Mouse (Mus musculus) heart, embryonic 13.5 days (tissue): ENCODE results near the gene H2afy. TPM values are rescaled to one million over a fixed set of nuclear protein-coding genes. Genes with fewer than 3 reads are reported as not detected.

ENCODE experiments used
- ATAC-seq: fragments of 200-750 bp; cut with Nextera tagmentation; 2 replicates; pipeline ENCODE4 v1.8.0; 2017; ENCODE audit warnings: moderate TSS enrichment; ENCODE audit not compliant: insufficient number of reproducible peaks, low FRiP score, low TSS enrichment; ENCODE audit errors: extremely low read depth
- H3K27ac ChIP-seq: fragments of 300-500 bp; sonication (generic); replicated peaks from 2 replicates; pipeline ENCODE4 v1.5.1; 2015; ENCODE audit warnings: moderate library complexity, mild to moderate bottlenecking, inconsistent platforms
- H3K27me3 ChIP-seq: fragments of 300-500 bp; sonication (generic); replicated peaks from 2 replicates; pipeline ENCODE4 v1.6.1; 2015; ENCODE audit warnings: mild to moderate bottlenecking, inconsistent platforms
- H3K36me3 ChIP-seq: fragments of 300-500 bp; sonication (generic); 2 replicates; pipeline ENCODE4 v1.6.1; 2015; ENCODE audit warnings: mild to moderate bottlenecking, inconsistent platforms
- H3K4me1 ChIP-seq: fragments of 300-500 bp; sonication (generic); 2 replicates; pipeline ENCODE4 v1.6.1; 2015; ENCODE audit warnings: inconsistent platforms
- H3K4me2 ChIP-seq: fragments of 300-500 bp; sonication (generic); 2 replicates; pipeline ENCODE4 v1.6.1; 2015; ENCODE audit warnings: inconsistent platforms, mild to moderate bottlenecking, moderate library complexity
- H3K4me3 ChIP-seq: fragments of 300-500 bp; sonication (generic); 2 replicates; pipeline ENCODE4 v1.5.1; 2015; ENCODE audit warnings: moderate library complexity, mild to moderate bottlenecking, inconsistent platforms
- H3K9ac ChIP-seq: fragments of 300-500 bp; sonication (generic); 2 replicates; pipeline ENCODE4 v1.6.1; 2015; ENCODE audit warnings: inconsistent platforms, mild to moderate bottlenecking, moderate library complexity
- H3K9me3 ChIP-seq: fragments of 300-500 bp; sonication (generic); 2 replicates; pipeline ENCODE4 v1.6.1; 2016; ENCODE audit warnings: inconsistent platforms
- WGBS: fragments of 180-500 bp; shearing (Covaris S2); methylation state at CpG from one replicate; pipeline ENCODE4 v1.1.7; 2015; ENCODE audit warnings: mixed read lengths; 5-methylcytosine and 5-hydroxymethylcytosine counted together
- polyA plus RNA-seq: library from polyadenylated mRNA; unstranded; fragments of >200 nt; fragmentation: Nextera tagmentation; extraction: Ambion mirVana; gene quantifications from 2 replicates; pipeline ENCODE4 v1.2.1, GENCODE M21; 2015

H2afy gene
- polyA plus RNA-seq, 1 experiment from 2014 or later = 124 TPM

GRCm38 (mm10) chr13:56129578-56129977 lies 6.6 kb downstream of the H2afy start:
- WGBS = 86% methylated on average over 3 of the region's 3 CpGs
- H3K36me3 ChIP-seq = peaks cover 52% of the 10 kb centered on the region

DNA sequence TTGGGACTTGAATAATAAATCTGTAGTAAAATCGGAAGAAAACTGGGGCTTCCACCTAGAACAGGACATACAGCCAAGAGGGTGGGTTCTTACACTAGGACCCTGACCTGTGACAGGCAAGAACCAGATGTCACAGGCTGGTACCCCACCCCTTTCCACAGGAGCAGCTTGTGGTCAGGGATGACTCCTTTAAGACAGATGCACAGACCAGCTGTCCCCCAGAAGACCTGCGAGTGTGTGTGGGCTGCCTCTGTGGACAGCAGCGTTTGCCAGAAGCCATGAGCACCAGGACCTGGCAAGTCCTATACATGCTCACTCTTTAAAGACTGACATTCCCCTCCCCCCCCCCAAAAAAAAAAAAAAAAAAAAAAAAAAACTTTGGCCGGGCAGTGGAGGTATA lies 7.1 kb downstream of the H2afy start:
- no peaks in the 10 kb centered on the region for H3K9me3 ChIP-seq
- peaks cover 36% of the 10 kb centered on the region for H3K4me1 ChIP-seq
- no peak overlapping the region for H3K27ac ChIP-seq
- no peak for ATAC-seq
- no peak overlapping the region for H3K4me3 ChIP-seq
- H3K36me3 ChIP-seq = peaks cover 58% of the 10 kb centered on the region
- H3K27me3 ChIP-seq = no peaks in the 10 kb centered on the region
- H3K9ac ChIP-seq = no peak overlapping the region
- 90% methylated on average over 4 of the region's 4 CpGs for WGBS
- H3K4me2 ChIP-seq = no peak overlapping the region

More at GRCm38 (mm10) chr13:56129578-56129977, 6.6 kb downstream of the H2afy start:
- H3K9ac ChIP-seq = no peak overlapping the region
- H3K4me2 ChIP-seq = no peak overlapping the region
- H3K4me3 ChIP-seq = no peak overlapping the region
- no peak overlapping the region for H3K27ac ChIP-seq
- no peak for ATAC-seq
- H3K9me3 ChIP-seq = no peaks in the 10 kb centered on the region
- peaks cover 41% of the 10 kb centered on the region for H3K4me1 ChIP-seq
- no peaks in the 10 kb centered on the region for H3K27me3 ChIP-seq

- H3K27me3 ChIP-seq = no peaks in the 10 kb centered on the region
- H3K9me3 ChIP-seq = no peaks in the 10 kb centered on the region
- peaks cover 4% of the 10 kb centered on the region for H3K4me1 ChIP-seq
- H3K4me2 ChIP-seq = no peak overlapping the region
- H3K9ac ChIP-seq = no peak overlapping the region
- H3K4me3 ChIP-seq = no peak overlapping the region
- H3K27ac ChIP-seq = no peak overlapping the region
- 90% methylated on average over 10 of the region's 10 CpGs for WGBS
- ATAC-seq = no peak
- H3K36me3 ChIP-seq = peaks cover 91% of the 10 kb centered on the region
Observed at GRCm38 (mm10) chr13:56125632-56126031, 10.5 kb downstream of the H2afy start.

- Histone ChIP-seq H3K4me1 (peaks cover 22% of the 10 kb centered on the region), H3K4me2 (no peak overlapping the region), H3K4me3 (no peak overlapping the region), H3K9ac (no peak overlapping the region), H3K27me3 (no peaks in the 10 kb centered on the region), H3K9me3 (no peaks in the 10 kb centered on the region), H3K36me3 (peaks cover 94% of the 10 kb centered on the region), H3K27ac (no peak overlapping the region)
- WGBS = 95% methylated on average over 5 of the region's 5 CpGs
- ATAC-seq = no peak
Observed at GRCm38 (mm10) chr13:56123075-56123474, 13.1 kb downstream of the H2afy start.

- peak overlapping the region; percentile 11; the same call in 1 of the 2 replicates for H3K4me3 ChIP-seq
- WGBS = 41% methylated on average over 9 of the region's 9 CpGs
- ATAC-seq = no peak
- H3K36me3 ChIP-seq = peaks cover 51% of the 10 kb centered on the region
- no peaks in the 10 kb centered on the region for H3K9me3 ChIP-seq
- peak overlapping the region; percentile 71 for H3K9ac ChIP-seq
- H3K27ac ChIP-seq = peak overlapping the region; percentile 92
- peak overlapping the region; percentile 53 for H3K4me2 ChIP-seq
- H3K27me3 ChIP-seq = no peaks in the 10 kb centered on the region
- H3K4me1 ChIP-seq = peaks cover 70% of the 10 kb centered on the region
Observed at GRCm38 (mm10) chr13:56117991-56118765, 18.0 kb downstream of the H2afy start.

GRCm38 (mm10) chr13:56115906-56116305 lies 20.3 kb downstream of the H2afy start:
- ATAC-seq = no peak
- WGBS = 24% methylated on average over 3 of the region's 3 CpGs
- H3K4me3 ChIP-seq = no peak overlapping the region
- no peaks in the 10 kb centered on the region for H3K27me3 ChIP-seq
- H3K4me2 ChIP-seq = peak overlapping the region; percentile 24
- H3K4me1 ChIP-seq = peaks cover 93% of the 10 kb centered on the region
- H3K36me3 ChIP-seq = peaks cover 29% of the 10 kb centered on the region
- peak overlapping the region; percentile 86 for H3K27ac ChIP-seq
- H3K9ac ChIP-seq = peak overlapping the region; percentile 62
- H3K9me3 ChIP-seq = no peaks in the 10 kb centered on the region

- H3K4me2 ChIP-seq = peak overlapping the region; percentile 24
- peaks cover 24% of the 10 kb centered on the region for H3K36me3 ChIP-seq
- no peak overlapping the region for H3K4me3 ChIP-seq
- 19% methylated on average over 9 of the region's 9 CpGs for WGBS
- H3K27ac ChIP-seq = peak overlapping the region; percentile 86
- no peaks in the 10 kb centered on the region for H3K9me3 ChIP-seq
- ATAC-seq = no peak; the same call in 1 of the 2 replicates
- peak overlapping the region; percentile 62 for H3K9ac ChIP-seq
- H3K27me3 ChIP-seq = no peaks in the 10 kb centered on the region
- H3K4me1 ChIP-seq = peaks cover 98% of the 10 kb centered on the region
Observed at GRCm38 (mm10) chr13:56115386-56115785, 20.8 kb downstream of the H2afy start.

- H3K36me3 ChIP-seq = peaks cover 6% of the 10 kb centered on the region; the same call in 1 of the 2 replicates
- H3K9ac ChIP-seq = peak overlapping the region; percentile 62
- ATAC-seq = 0 out of 2 replicates have a peak, but pooled peaks have one; percentile 21
- 48% methylated on average over 19 of the region's 19 CpGs for WGBS
- no peaks in the 10 kb centered on the region for H3K27me3 ChIP-seq
- peak overlapping the region; percentile 90 for H3K27ac ChIP-seq
- peak overlapping the region; percentile 24 for H3K4me2 ChIP-seq
- no peaks in the 10 kb centered on the region for H3K9me3 ChIP-seq
- H3K4me3 ChIP-seq = no peak overlapping the region
- H3K4me1 ChIP-seq = peaks cover 99% of the 10 kb centered on the region
Observed at GRCm38 (mm10) chr13:56113431-56114248, 22.5 kb downstream of the H2afy start.

DNA sequence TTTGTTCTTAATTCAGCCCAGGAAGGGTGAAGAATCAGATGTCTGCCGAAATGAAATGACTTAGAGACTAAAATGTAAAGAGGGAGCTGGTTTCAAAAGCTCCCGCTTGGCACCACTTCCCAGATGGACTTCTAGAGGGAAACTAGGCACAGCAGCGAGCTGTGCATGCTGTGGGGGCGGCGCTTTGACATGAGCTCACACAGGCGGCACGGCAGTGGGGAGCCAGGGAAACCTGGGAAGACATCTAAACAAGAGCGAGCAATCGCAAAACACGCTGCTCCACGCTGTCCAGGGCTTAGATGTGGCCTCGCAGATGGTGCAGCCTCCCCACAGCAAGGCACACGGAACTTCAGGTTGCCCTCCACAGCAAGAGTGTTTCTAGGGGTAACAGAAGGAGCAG lies 23.2 kb downstream of the H2afy start:
- H3K4me3 ChIP-seq = no peak overlapping the region
- H3K4me1 ChIP-seq = peaks cover 99% of the 10 kb centered on the region
- no peak for ATAC-seq
- H3K36me3 ChIP-seq = peaks cover 10% of the 10 kb centered on the region
- WGBS = 33% methylated on average over 13 of the region's 13 CpGs
- H3K9me3 ChIP-seq = no peaks in the 10 kb centered on the region
- H3K4me2 ChIP-seq = peak overlapping the region; percentile 24
- H3K27ac ChIP-seq = peak overlapping the region; percentile 90
- H3K9ac ChIP-seq = peak overlapping the region; percentile 62
- no peaks in the 10 kb centered on the region for H3K27me3 ChIP-seq

DNA sequence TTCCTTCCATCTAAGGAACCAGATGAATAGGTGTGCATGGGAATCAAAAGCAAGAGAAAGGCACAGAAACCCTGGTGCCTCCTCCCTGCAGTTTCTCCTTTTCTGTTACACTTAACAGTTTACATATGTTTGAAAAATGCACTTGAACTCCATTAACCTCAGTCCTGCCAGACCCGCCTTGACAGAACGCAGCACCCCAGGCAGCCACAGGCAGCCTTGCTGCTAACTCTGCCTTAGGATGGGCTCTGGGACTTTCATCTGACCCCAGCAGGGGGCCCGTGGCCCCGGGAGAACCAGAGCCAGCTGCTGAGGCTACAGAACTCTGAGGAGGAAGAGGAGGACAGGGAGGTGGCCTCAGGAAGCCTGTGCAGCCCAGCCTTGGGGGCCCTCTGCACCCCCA lies 23.7 kb downstream of the H2afy start:
- peak overlapping the region; percentile 24 for H3K4me2 ChIP-seq
- H3K9me3 ChIP-seq = no peaks in the 10 kb centered on the region
- no peak for ATAC-seq
- peaks cover 13% of the 10 kb centered on the region for H3K36me3 ChIP-seq
- no peak overlapping the region for H3K4me3 ChIP-seq
- 15% methylated on average over 4 of the region's 4 CpGs for WGBS
- peak overlapping the region; percentile 90 for H3K27ac ChIP-seq
- H3K4me1 ChIP-seq = peaks cover 97% of the 10 kb centered on the region
- peak overlapping the region; percentile 62 for H3K9ac ChIP-seq
- H3K27me3 ChIP-seq = no peaks in the 10 kb centered on the region

- H3K27ac ChIP-seq = peak overlapping the region; percentile 90
- no peak overlapping the region for H3K4me3 ChIP-seq
- peak overlapping the region; percentile 62 for H3K9ac ChIP-seq
- no peaks in the 10 kb centered on the region for H3K27me3 ChIP-seq
- 69% methylated on average over 6 of the region's 6 CpGs for WGBS
- no peak overlapping the region for H3K4me2 ChIP-seq
- ATAC-seq = no peak
- no peaks in the 10 kb centered on the region for H3K9me3 ChIP-seq
- H3K36me3 ChIP-seq = peaks cover 18% of the 10 kb centered on the region
- peaks cover 89% of the 10 kb centered on the region for H3K4me1 ChIP-seq
Observed at GRCm38 (mm10) chr13:56111601-56112000, 24.6 kb downstream of the H2afy start.
